Mouse (Mus musculus): Measurements from ENCODE around the gene Fam160b1. TPM values are rescaled to one million over a fixed set of nuclear protein-coding genes. Genes with fewer than 3 reads are reported as not detected.

Gene Fam160b1
- polyA plus RNA-seq, 1 experiment from 2014 or later = 7.8 TPM

DNA sequence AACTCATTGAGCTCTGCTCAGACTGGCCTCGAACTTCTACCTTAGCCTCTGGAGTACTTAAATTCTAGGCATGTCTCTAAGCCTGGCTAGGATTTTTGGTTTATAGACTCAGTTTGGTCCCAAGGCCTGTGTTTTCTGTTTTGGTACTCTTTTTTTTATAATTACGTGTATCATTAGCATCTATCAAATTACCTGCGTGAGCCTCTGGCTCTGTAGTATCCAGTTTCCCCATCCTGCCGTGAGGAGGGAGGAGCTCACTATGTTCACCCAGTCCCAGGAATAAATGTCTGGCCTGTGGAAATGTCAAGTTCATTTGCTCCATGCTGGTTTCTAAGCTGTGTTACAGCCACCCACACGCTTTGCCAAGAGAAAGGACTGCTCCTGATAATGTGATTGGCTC lies 2.1 kb downstream of the Fam160b1 start:
- H3K4me2 ChIP-seq (ENCODE audit: low read depth, low read length) = peak overlapping the region; percentile 73
- H3K9me3 ChIP-seq (ENCODE audit: low read length) = no peaks in the 10 kb centered on the region
- H3K9ac ChIP-seq (replicated peaks) = peak overlapping the region; percentile 23
- no peaks in the 10 kb centered on the region for H3K27me3 ChIP-seq (ENCODE audit: insufficient read depth, low read length)
- no peak for DNase-seq
- peak overlapping the region; percentile 95 for H3K27ac ChIP-seq (ENCODE audit: low read depth)
- H3K4me3 ChIP-seq (ENCODE audit: low read depth, low read length) = peak overlapping the region; percentile 97
- no peaks in the 10 kb centered on the region for H3K36me3 ChIP-seq (replicated peaks; ENCODE audit: insufficient read depth, low read length)
- ATAC-seq = no peak
- 30% methylated on average over 5 of the region's 5 CpGs for WGBS (ENCODE audit: insufficient replicate concordance)
- TF ChIP-seq EP300 (IDR thresholded peaks at IDR 0.05; ENCODE audit: low read depth) (no peak), CTCF (IDR thresholded peaks at IDR 0.05; ENCODE audit: low read depth) (no peak)
- H3K4me1 ChIP-seq (ENCODE audit: insufficient read depth) = peaks cover 56% of the 10 kb centered on the region

DNA sequence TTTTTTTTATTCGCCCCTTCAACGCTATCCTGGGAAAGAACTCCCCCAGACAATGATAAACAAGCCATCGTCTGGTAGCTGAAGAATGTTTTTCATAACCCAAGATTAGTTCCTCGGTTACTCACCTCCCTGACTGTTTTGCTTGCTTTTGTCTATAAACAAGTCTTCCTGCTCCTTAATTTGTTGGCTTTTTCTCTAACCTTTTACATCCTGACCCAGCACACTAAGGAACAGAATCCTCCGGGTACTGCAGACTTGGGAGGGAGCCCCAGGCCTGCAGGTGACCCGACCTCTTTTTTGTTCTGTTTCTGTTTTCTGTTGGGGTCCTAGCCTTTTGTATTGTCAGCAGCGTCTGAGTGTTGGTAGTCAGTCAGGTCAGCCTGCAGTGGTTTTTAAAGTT lies 2.6 kb downstream of the Fam160b1 start:
- Histone ChIP-seq H3K36me3 (replicated peaks; ENCODE audit: insufficient read depth, low read length) (no peaks in the 10 kb centered on the region), H3K27ac (ENCODE audit: low read depth) (peak overlapping the region; percentile 95), H3K27me3 (ENCODE audit: insufficient read depth, low read length) (no peaks in the 10 kb centered on the region), H3K9ac (replicated peaks) (peak overlapping the region; percentile 23), H3K4me3 (ENCODE audit: low read depth, low read length) (peak overlapping the region; percentile 97), H3K4me1 (ENCODE audit: insufficient read depth) (peaks cover 52% of the 10 kb centered on the region), H3K9me3 (ENCODE audit: low read length) (no peaks in the 10 kb centered on the region), H3K4me2 (ENCODE audit: low read depth, low read length) (peak overlapping the region; percentile 73)
- DNase-seq (peak; percentile 13), ATAC-seq (no peak)
- 18% methylated on average over 7 of the region's 7 CpGs for WGBS (ENCODE audit: insufficient replicate concordance)
- TF ChIP-seq EP300 (IDR thresholded peaks at IDR 0.05; ENCODE audit: low read depth) (no peak), CTCF (IDR thresholded peaks at IDR 0.05; ENCODE audit: low read depth) (no peak)

DNA sequence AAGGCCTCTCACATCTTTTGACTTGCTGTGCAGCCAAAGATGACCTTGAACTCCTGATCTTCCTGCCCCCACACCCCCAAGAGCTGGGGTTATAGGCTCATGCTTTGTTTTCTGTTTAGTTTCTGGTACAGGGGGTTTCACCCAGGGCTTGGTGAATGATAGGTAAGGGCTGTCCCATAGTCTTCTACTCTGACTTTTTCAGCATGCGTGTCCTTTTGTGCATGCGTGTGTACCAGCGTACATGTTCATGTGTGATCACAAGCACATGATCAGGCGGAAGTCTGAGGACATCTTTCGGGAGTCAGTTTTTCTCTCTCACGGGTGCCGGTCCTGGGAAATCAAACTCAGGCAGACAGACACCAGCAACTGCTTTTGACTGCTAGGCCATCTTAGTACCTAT lies 3.1 kb downstream of the Fam160b1 start:
- peaks cover 1% of the 10 kb centered on the region; the same call in 1 of the 2 replicates for H3K36me3 ChIP-seq (replicated peaks; ENCODE audit: insufficient read depth, low read length)
- DNase-seq (peak; percentile 21), ATAC-seq (no peak)
- H3K9ac ChIP-seq (replicated peaks) = peak overlapping the region; percentile 23
- peak overlapping the region; percentile 97; the same call in 1 of the 2 replicates for H3K4me3 ChIP-seq (ENCODE audit: low read depth, low read length)
- no peaks in the 10 kb centered on the region for H3K9me3 ChIP-seq (ENCODE audit: low read length)
- 66% methylated on average over 7 of the region's 7 CpGs for WGBS (ENCODE audit: insufficient replicate concordance)
- no peak for TF ChIP-seq CTCF (IDR thresholded peaks at IDR 0.05; ENCODE audit: low read depth)
- no peak for TF ChIP-seq EP300 (IDR thresholded peaks at IDR 0.05; ENCODE audit: low read depth)
- peak overlapping the region; percentile 95 for H3K27ac ChIP-seq (ENCODE audit: low read depth)
- peaks cover 50% of the 10 kb centered on the region for H3K4me1 ChIP-seq (ENCODE audit: insufficient read depth)
- no peaks in the 10 kb centered on the region for H3K27me3 ChIP-seq (ENCODE audit: insufficient read depth, low read length)
- peak overlapping the region; percentile 73 for H3K4me2 ChIP-seq (ENCODE audit: low read depth, low read length)

DNA sequence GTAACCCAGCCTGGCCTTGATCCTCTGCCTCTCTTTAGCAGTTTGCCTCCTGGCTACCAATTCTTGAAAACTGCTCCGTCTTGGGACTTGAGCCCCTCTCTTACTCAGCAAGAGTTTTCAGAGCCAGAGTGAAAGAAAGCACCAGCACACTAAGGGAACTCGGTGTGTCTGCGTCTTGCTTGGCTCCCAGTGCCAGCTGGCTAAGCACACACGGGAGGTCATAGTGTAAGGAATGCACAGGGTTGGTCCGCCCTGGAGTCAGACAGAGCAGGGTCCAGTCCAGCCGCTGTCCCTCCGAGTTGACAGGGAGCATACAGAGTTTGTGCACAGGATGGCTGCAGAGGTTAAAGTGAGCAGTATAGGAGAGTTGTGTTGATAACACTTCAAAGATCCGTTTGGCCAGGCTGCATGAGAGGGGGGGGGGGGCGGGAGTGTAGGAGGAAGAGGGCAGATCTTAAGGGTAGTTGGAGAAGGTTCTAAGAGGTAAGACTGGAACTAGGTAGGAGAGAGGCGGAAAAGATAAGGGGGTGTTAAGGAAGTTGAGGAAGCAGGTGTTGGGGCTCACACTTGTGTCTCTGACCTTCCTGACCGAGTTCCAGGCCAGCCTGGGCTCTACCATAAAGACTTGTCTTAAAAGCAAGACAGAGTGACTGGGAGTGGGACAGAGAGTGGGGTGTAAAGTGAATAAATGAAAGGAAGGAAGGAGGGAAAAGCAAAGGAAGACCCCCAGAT lies 4.6 kb downstream of the Fam160b1 start:
- ATAC-seq = no peak
- Histone ChIP-seq H3K27me3 (ENCODE audit: insufficient read depth, low read length) (no peaks in the 10 kb centered on the region), H3K4me3 (ENCODE audit: low read depth, low read length) (0 out of 2 replicates have a peak overlapping the region, but pooled peaks have one; percentile 0), H3K4me2 (ENCODE audit: low read depth, low read length) (peak overlapping the region; percentile 49), H3K9me3 (ENCODE audit: low read length) (no peaks in the 10 kb centered on the region), H3K36me3 (replicated peaks; ENCODE audit: insufficient read depth, low read length) (peaks cover 16% of the 10 kb centered on the region), H3K4me1 (ENCODE audit: insufficient read depth) (peaks cover 43% of the 10 kb centered on the region), H3K9ac (replicated peaks) (peak overlapping the region; percentile 52), H3K27ac (ENCODE audit: low read depth) (peak overlapping the region; percentile 95)
- DNase-seq = peak; percentile 55
- WGBS (ENCODE audit: insufficient replicate concordance) = 13% methylated on average over 11 of the region's 11 CpGs
- no peak for TF ChIP-seq CTCF (IDR thresholded peaks at IDR 0.05; ENCODE audit: low read depth)
- TF ChIP-seq EP300 (IDR thresholded peaks at IDR 0.05; ENCODE audit: low read depth) = no peak

DNA sequence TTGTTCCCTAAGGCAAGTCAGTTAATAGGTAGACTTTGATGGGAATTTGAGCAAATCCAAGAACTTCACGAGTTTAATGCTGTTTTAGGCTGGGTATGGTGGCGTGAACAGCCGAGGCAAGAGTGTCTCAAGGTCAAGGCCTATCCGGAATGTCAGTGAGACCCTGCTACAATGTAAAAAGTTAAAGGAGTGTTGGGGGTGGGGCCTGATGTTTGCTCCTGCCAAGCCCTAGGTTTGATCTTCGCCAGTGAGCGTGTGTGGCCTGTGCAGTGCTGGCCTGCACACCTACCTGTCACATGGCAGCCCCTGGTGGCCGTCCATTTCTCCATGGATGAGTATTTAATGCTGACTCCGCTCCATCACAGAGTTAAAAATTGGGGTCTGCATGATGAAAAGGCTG lies 5.5 kb downstream of the Fam160b1 start:
- no peak overlapping the region for H3K4me3 ChIP-seq (ENCODE audit: low read depth, low read length)
- DNase-seq = no peak
- 0 out of 2 replicates have a peak, but pooled peaks have one; percentile 33 for TF ChIP-seq CTCF (IDR thresholded peaks at IDR 0.05; ENCODE audit: low read depth)
- TF ChIP-seq EP300 (IDR thresholded peaks at IDR 0.05; ENCODE audit: low read depth) = no peak
- peaks cover 43% of the 10 kb centered on the region for H3K4me1 ChIP-seq (ENCODE audit: insufficient read depth)
- 62% methylated on average over 8 of the region's 8 CpGs for WGBS (ENCODE audit: insufficient replicate concordance)
- peak overlapping the region; percentile 95 for H3K27ac ChIP-seq (ENCODE audit: low read depth)
- peak overlapping the region; percentile 13; the same call in 1 of the 2 replicates for H3K9ac ChIP-seq (replicated peaks)
- peak overlapping the region; percentile 49 for H3K4me2 ChIP-seq (ENCODE audit: low read depth, low read length)
- peaks cover 25% of the 10 kb centered on the region for H3K36me3 ChIP-seq (replicated peaks; ENCODE audit: insufficient read depth, low read length)
- ATAC-seq = no peak
- H3K27me3 ChIP-seq (ENCODE audit: insufficient read depth, low read length) = no peaks in the 10 kb centered on the region
- H3K9me3 ChIP-seq (ENCODE audit: low read length) = no peaks in the 10 kb centered on the region

DNA sequence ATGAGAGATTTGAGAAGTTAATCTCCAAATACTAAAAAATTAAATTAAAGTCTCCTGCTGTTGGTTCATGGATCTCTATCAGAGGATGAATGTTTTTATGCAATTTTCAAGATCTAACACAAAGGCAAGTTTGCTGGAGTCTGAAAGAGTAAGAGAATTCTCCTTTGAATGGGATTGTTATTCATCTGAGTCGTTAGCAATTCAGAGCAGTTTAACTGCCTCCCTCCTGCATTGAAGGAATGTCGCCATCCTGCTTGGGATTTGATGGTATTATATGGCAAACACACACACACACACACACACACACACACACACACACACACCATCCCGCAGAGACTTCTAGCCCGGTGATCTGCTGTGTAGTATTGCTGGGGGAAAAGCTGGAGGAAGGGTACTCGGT lies 6.1 kb downstream of the Fam160b1 start:
- H3K27ac ChIP-seq (ENCODE audit: low read depth) = peak overlapping the region; percentile 95

More for the DNA sequence above, 6.1 kb downstream of the Fam160b1 start:
- no peak for TF ChIP-seq EP300 (IDR thresholded peaks at IDR 0.05; ENCODE audit: low read depth)
- no peak for TF ChIP-seq CTCF (IDR thresholded peaks at IDR 0.05; ENCODE audit: low read depth)
- Histone ChIP-seq H3K9ac (replicated peaks) (peak overlapping the region; percentile 48; the same call in 1 of the 2 replicates), H3K9me3 (ENCODE audit: low read length) (no peaks in the 10 kb centered on the region), H3K4me2 (ENCODE audit: low read depth, low read length) (peak overlapping the region; percentile 49), H3K36me3 (replicated peaks; ENCODE audit: insufficient read depth, low read length) (peaks cover 31% of the 10 kb centered on the region), H3K4me1 (ENCODE audit: insufficient read depth) (peaks cover 43% of the 10 kb centered on the region), H3K4me3 (ENCODE audit: low read depth, low read length) (no peak overlapping the region), H3K27me3 (ENCODE audit: insufficient read depth, low read length) (no peaks in the 10 kb centered on the region)
- 32% methylated on average over 5 of the region's 5 CpGs for WGBS (ENCODE audit: insufficient replicate concordance)
- ATAC-seq (no peak), DNase-seq (no peak)
